Mouse (Mus musculus) adrenal gland, postnatal 10 days (tissue): ENCODE results near the gene Pid1. TPM values are rescaled to one million over a fixed set of nuclear protein-coding genes. Genes with fewer than 3 reads are reported as not detected.

Experiments used
- DNase-seq: peaks from one replicate; pipeline ENCODE4 v3.0.0; 2021; ENCODE audit warnings: mixed read lengths
- total RNA-seq, 2 experiments: library from RNA; stranded (reverse); gene quantifications; 2 replicates each; pipeline ENCODE4 v1.2.3; 2021

Gene Pid1
- total RNA-seq, 2 experiments from 2014 or later: 24.9 to 26.4 TPM

- DNase-seq: no peak
Measured at GRCm38 (mm10) chr1:84177696-84178095, 186.3 kb downstream of the Pid1 start.

- DNase-seq: no peak
Measured at GRCm38 (mm10) chr1:84177033-84177432, 186.9 kb downstream of the Pid1 start.

- DNase-seq: no peak
Measured at GRCm38 (mm10) chr1:84172941-84173340, 191.0 kb downstream of the Pid1 start.

- DNase-seq: no peak
Measured at GRCm38 (mm10) chr1:84157790-84158189, 206.2 kb downstream of the Pid1 start.

GRCm38 (mm10) chr1:84155585-84155930 is 208.4 kb downstream of the Pid1 start:
- no peak for DNase-seq

- no peak for DNase-seq
Measured at GRCm38 (mm10) chr1:84154725-84155584, 209.0 kb downstream of the Pid1 start.

- peak; percentile 45 for DNase-seq
Measured at GRCm38 (mm10) chr1:84153943-84154342, 210.0 kb downstream of the Pid1 start.

GRCm38 (mm10) chr1:84141561-84141960 is 222.4 kb downstream of the Pid1 start:
- DNase-seq: no peak

- no peak for DNase-seq
Measured at GRCm38 (mm10) chr1:84132451-84132850, 231.5 kb downstream of the Pid1 start.

- no peak for DNase-seq
Measured at GRCm38 (mm10) chr1:84131799-84132198, 232.2 kb downstream of the Pid1 start.

- DNase-seq: peak; percentile 14
Measured at GRCm38 (mm10) chr1:84128510-84128909, 235.5 kb downstream of the Pid1 start.

- DNase-seq: no peak
Measured at GRCm38 (mm10) chr1:84119306-84119705, 244.7 kb downstream of the Pid1 start.

- DNase-seq: peak; percentile 51
Measured at GRCm38 (mm10) chr1:84106756-84107155, 257.2 kb downstream of the Pid1 start.

GRCm38 (mm10) chr1:84102052-84102451 is 261.9 kb downstream of the Pid1 start:
- peak; percentile 29 for DNase-seq

- no peak for DNase-seq
Measured at GRCm38 (mm10) chr1:84097398-84097797, 266.6 kb downstream of the Pid1 start.

- no peak for DNase-seq
Measured at GRCm38 (mm10) chr1:84093291-84093690, 270.7 kb downstream of the Pid1 start.

- no peak for DNase-seq
Measured at GRCm38 (mm10) chr1:84089664-84090063, 274.3 kb downstream of the Pid1 start.

- DNase-seq: no peak
Measured at GRCm38 (mm10) chr1:84087957-84088356, 276.0 kb downstream of the Pid1 start.

- DNase-seq: no peak
Measured at GRCm38 (mm10) chr1:84087325-84087724, 276.7 kb downstream of the Pid1 start.

- DNase-seq: no peak
Measured at GRCm38 (mm10) chr1:84086486-84086885, 277.5 kb downstream of the Pid1 start.

- DNase-seq: peak; percentile 4
Measured at GRCm38 (mm10) chr1:84085361-84085760, 278.6 kb downstream of the Pid1 start.

- DNase-seq: no peak
Measured at GRCm38 (mm10) chr1:84079566-84079965, 284.4 kb downstream of the Pid1 start.

- DNase-seq: no peak
Measured at GRCm38 (mm10) chr1:84077023-84077422, 287.0 kb downstream of the Pid1 start.
